Mouse (Mus musculus) left cerebral cortex, adult 18-20 months (tissue): ENCODE data around the gene Dtwd1. TPM values are rescaled to one million over a fixed set of nuclear protein-coding genes. Genes with fewer than 3 reads are reported as not detected.
"Not testable (repeated sequence)": the region's sequence is repeated elsewhere in the genome, so short reads cannot be mapped to it uniquely, and the experiment has no call there.

Experiments
- DNase-seq, 2 experiments: peaks; one replicate each; pipeline ENCODE4 v3.0.0; 2021 to 2022; ENCODE audit warnings: low spot score in 2 of 2, mixed read lengths in 1 of 2
- long read RNA-seq, 2 experiments: library from polyadenylated mRNA; stranded (forward); transcript quantifications; one replicate each; pipeline ENCODE4 v2.0.0; 2021
- total RNA-seq, 2 experiments: library from RNA; stranded (reverse); gene quantifications; 2 replicates each; pipeline ENCODE4 v1.2.3; 2021

Gene Dtwd1
- total RNA-seq: 10 to 100 TPM; 10.9 to 11.3 TPM
- long read RNA-seq, experiment 1, transcript Dtwd1-202 (5 exons, 1,342 nt): major isoform, 9 of 20 reads
- long read RNA-seq, experiment 1, partial matches to known transcripts: 4 of 20 reads
- long read RNA-seq, experiment 1, other reads (novel, unspliced or antisense): 5 of 20 reads
- long read RNA-seq, experiment 2, transcript Dtwd1-202 (5 exons, 1,342 nt): major isoform, 10 of 22 reads
- long read RNA-seq, experiment 2, partial matches to known transcripts: 5 of 22 reads
- long read RNA-seq, experiment 2, other reads (novel, unspliced or antisense): 6 of 22 reads

DNA sequence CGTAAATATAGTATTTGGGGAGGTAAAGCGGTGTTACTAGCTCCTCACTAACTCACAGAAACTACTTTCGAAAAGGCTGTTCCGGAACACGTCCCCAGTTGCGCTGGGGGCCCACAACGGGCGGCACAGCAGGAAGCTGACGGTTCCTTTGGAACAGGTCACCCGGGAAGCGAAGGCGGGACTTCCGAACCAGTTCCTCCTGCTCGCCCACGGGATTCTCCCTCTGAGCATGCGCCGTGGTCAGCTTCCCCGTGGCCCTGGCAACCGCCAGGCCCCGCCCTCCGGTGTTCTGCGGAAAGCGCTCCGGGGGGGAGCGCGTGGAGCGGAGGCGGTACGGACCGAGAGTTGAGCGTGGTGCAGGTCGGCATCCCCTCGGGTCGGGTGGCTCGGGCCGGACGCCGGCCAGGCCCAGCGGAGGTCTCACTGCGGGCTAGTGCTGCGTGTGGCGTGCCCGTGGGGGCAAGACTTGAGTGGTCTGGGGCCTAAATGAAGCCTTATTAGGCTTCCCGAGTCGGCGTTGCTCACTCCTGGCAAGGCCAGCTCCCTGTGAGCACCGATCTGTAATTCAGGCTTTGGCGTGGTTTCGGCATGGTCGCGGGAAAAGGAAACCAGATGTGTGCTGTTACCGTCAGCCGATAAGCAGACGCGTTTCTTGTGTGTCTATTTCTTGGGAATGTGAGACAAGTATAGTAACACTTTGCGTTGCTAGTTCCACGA, at the start of gene Dtwd1, which contains the start of gene Fam227b:
Gene Dtwd1 (plus strand): TSS at position 287 of the 717 bp plus-strand sequence.
Gene Fam227b (minus strand): TSS at position 150 of the 717 bp plus-strand sequence.
- peak; percentile 99 for DNase-seq

DNA sequence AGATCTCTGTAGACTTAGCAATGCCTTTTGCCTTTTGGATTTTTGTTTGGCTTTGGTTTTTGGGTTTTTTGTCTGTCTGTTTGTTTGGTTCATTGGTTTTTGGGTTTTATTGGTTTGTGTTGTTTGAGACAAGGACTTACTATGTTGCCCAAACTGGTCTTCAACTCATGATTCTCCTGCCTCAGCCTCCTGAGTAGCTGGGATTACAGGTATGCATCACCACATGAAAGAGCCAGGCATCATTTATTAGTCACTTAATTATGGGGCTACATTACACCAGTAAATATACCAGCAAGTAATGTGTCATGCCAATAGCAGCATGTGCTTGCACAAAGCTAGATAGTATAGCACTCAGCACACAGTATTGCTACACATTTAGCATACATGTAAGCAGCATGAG, 4.2 kb upstream of the Dtwd1 start:
- DNase-seq: peak in 1 of 2 experiments; percentile 48

DNA sequence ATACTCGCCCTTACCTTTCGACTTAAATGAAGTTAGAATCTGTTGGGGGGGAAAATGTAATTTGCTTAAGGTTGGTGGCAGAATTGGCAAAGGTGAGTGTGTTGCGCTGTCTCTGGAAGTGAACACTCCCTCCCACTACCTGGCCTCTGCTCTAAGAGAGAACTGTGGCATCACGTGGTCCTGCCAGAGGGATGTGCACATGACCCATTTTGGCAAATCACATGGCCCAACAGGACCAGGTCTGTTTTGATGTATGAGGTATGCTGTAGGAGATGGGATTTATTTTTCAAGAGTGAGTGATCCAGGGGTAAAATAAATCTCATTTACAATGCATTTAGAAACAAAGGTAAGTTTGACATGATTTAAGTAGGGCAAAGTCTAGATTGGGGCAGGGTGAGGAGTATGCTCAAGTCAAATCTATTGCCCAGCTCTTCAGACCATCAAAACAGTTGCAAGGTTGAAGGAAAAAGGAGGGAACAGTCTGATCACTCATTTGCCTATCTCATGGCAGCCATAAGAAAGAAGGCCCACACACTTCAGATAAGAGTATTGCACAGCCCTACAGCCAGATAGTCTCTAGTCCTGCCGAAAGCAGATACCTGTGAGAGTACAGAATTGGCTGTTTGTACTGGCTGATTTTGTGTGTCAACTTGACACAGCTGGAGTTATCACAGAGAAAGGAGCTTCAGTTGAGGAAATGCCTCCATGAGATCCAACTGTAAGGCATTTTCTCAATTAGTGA, 13.5 kb downstream of the Dtwd1 start:
- no peak for DNase-seq

DNA sequence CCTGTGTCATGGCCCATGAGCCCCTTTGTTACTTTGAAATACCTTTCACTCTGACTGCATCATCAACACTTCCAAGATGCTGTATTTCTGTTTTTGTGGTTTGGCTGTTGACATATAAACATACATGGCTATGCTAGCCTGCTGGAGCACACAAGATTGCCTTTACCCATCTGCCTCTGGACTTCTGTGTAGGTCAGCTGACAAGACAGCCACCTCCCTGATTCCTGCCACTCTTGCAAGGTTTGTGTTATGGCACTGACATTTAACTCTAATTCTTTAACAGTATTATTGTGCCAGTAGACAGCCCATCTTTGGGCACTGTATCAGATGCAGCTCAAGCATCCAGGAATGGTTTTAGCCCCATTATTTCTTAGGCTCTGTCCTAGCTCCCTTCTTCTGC, 14.4 kb downstream of the Dtwd1 start:
- no peak for DNase-seq

DNA sequence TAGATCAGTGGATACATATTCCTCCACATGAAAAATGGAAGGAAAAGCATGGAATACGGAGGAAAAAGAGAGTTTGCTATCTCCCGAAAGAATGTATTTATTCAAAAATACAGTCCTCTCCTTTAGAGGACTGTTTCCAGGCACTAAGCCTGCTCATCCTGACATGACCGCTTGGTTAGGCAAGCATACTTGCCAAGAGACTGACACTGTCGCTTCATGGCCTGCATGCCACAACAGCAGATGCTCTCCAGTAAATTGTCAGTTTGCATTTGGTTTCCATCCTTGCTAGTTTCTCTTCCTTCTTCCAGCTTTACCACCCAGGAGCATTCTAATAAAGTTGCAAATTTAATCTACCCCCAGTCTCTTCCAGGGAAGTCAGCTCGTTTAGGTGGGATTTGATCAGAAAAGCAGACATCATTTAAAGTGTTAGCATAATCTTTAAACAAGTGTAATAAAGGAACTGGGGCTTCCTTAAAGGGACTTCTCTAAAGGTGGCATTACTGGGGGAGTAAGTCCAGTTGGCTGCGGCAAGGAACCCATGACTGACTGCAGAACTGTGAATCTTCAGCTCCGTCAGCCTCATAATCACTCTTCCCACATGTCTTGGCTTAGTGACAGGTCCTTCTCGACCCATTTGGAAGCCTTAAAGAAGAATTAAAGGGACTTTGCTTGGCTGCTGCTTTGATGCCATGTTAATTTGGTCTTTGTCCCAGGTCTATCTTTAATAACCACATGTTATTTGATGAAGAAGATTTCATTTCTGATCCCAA, 15.1 kb downstream of the Dtwd1 start:
- peak in 1 of 2 experiments; percentile 3 for DNase-seq

DNA sequence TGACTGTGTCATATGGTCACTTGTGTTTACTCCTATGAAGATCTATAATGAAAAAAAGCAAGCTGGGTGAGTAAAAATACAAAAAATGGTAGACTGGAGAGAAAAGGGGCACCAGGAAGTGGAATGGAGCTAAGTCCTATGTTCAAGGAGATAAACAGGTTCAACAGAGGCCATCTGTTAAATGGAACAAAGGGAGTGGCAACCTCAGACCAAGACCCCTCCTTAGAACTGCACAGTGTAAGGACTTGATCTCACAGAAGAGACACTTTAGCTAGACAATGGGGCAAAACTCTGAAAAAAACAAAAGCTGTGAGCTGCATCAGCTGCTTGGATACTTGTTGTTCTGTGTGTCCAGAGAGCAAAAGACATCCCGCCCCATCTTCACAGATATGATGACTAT, 19.5 kb downstream of the Dtwd1 start:
- DNase-seq: no peak

GRCm38 (mm10) chr2:126191306-126191705, 39.4 kb downstream of the Dtwd1 start:
- no peak for DNase-seq

- DNase-seq: no peak
Measured at GRCm38 (mm10) chr2:126192129-126192528, 40.2 kb downstream of the Dtwd1 start.

DNA sequence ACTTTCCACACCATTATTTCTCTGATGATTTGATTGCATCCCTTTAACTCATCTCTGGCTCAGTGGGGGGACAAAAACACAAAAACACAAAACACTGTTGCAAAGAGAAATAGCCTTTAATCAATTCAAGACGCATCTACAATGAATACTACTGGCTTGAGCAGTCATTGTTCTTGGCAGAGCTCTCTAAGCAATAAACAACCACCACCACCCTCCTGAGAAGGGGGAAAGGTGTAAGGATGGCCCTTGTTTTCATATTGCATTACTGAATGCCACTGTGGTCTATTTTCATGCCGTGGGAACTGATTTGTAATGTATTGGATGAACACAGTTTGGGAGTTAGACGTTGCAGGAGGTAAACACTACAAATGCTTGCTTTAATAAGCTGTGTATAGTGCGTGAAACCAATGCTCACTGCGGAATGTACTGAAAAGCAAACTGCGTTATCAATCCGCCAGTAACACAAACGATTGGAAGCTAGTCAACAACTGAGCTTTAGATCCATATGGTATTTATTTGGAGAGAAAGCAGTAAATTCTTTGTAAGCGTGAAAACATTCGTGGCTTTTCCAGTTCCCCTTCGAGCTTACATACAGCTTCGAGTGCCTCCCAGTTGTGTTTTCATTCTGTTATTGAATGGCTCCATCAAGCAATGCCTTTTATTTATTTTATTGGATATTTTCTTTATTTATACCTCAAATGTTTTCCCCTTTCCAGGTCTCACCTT, 43.9 kb downstream of the Dtwd1 start:
- DNase-seq: no peak

- DNase-seq: no peak
Measured at GRCm38 (mm10) chr2:126198971-126199370, 47.0 kb downstream of the Dtwd1 start.

DNA sequence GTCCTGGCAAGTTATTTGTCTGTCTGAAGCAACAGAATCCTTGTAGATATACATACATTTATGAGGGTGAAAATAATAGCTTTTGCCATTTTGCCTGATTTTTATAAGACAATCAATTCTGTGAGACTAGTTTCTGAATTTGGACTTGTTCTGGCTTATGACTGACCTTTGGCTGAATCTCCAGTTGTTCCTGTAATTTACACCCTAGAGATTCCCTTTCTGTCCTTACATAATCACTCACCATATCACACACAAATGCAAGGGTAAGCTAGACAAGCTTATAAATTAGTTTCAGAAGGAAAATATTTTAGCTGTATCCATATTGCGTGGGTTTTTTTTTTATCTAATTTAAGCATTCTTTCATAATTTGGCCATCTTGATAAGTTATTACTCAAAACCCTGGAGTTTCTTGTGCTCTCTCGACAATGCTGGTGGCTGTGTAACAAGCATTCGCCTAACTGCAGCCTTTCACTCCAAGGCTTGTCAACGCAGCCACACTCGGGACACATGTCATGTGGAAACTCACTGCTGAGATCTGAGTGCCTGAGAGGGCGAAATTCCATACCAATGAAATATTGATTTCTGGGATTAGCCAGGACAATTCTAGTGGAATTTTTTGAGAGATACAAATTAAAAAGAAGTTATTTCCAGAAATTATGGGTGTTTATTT, 59.2 kb downstream of the Dtwd1 start:
- DNase-seq: no peak

DNA sequence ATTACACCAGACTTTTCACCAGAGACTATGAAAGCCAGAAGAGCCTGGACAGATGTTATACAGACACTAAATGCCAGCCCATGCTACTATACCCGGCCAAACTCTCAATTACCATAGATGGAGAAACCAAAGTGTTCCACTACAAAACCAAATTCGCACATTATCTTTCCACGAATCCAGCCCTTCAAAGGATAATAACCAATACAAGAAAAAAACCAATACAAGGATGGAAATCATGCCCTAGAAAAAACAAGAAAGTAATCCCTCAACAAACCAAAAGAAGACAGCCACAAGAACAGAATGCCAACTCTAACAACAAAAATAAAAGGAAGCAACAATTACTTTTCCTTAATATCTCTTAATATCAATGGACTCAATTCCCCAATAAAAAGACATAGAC, 62.9 kb downstream of the Dtwd1 start, which contains the start of gene Gm17555:
Gene Gm17555 (plus strand): TSS at position 301 of the 400 bp plus-strand sequence.
- DNase-seq: not testable (repeated sequence)

Other genes with a start within 250 kb of the Dtwd1 start
- under 1 TPM; 0.60 to 0.70 TPM for gene Fgf7, start 117.5 kb upstream of the Dtwd1 start, total RNA-seq
- under 1 TPM in 1 of 2 experiments, not detected in 1; 0.19 TPM for gene Fam227b, start 137 bp upstream of the Dtwd1 start, total RNA-seq
- not detected for gene Gm17555, start 63.0 kb downstream of the Dtwd1 start, total RNA-seq